Mouse (Mus musculus) embryonic facial prominence, embryonic 15.5 days (tissue): ENCODE measurements at regions not wholly inside any gene's neighbourhood (a gene's known extent, or its start where the extent isn't known, plus 50 kb on each side); places are given as distances from the start of the nearest gene placed in this dataset.

Experiments used
- ATAC-seq: fragments of 200-750 bp; cut with Nextera tagmentation; 2 replicates; pipeline ENCODE4 v1.8.0; 2017; ENCODE audit warnings: low read depth, moderate TSS enrichment; ENCODE audit not compliant: insufficient number of reproducible peaks, low FRiP score, low TSS enrichment
- H3K27ac ChIP-seq: fragments of 300-500 bp; sonication (generic); replicated peaks from 2 replicates; pipeline ENCODE4 v1.5.1; 2015; ENCODE audit warnings: mild to moderate bottlenecking, inconsistent platforms
- H3K27me3 ChIP-seq: fragments of 300-500 bp; sonication (generic); 2 replicates; pipeline ENCODE4 v1.6.1; 2015; ENCODE audit warnings: inconsistent platforms
- H3K36me3 ChIP-seq: fragments of 300-500 bp; sonication (generic); 2 replicates; pipeline ENCODE4 v1.6.1; 2015; ENCODE audit warnings: mild to moderate bottlenecking, inconsistent platforms
- H3K4me1 ChIP-seq: fragments of 300-500 bp; sonication (generic); 2 replicates; pipeline ENCODE4 v1.6.1; 2015; ENCODE audit warnings: inconsistent platforms
- H3K4me2 ChIP-seq: fragments of 300-500 bp; sonication (generic); replicated peaks from 2 replicates; pipeline ENCODE4 v1.6.1; 2015; ENCODE audit warnings: mild to moderate bottlenecking, inconsistent platforms
- H3K4me3 ChIP-seq: fragments of 300-500 bp; sonication (generic); replicated peaks from 2 replicates; pipeline ENCODE4 v1.5.1; 2015; ENCODE audit warnings: mild to moderate bottlenecking, inconsistent platforms
- H3K9ac ChIP-seq: fragments of 300-500 bp; sonication (generic); 2 replicates; pipeline ENCODE4 v1.6.1; 2015; ENCODE audit warnings: inconsistent platforms
- H3K9me3 ChIP-seq: fragments of 300-500 bp; sonication (generic); replicated peaks from 2 replicates; pipeline ENCODE4 v1.6.1; 2016; ENCODE audit warnings: inconsistent platforms
- WGBS: fragments of 180-500 bp; shearing (Covaris S2); methylation state at CpG from one replicate; pipeline ENCODE4 v1.1.7; 2015; 5-methylcytosine and 5-hydroxymethylcytosine counted together

- no peaks in the 10 kb centered on the region for H3K9me3 ChIP-seq
- 69% methylated on average over 8 of the region's 8 CpGs for WGBS
- H3K27me3 ChIP-seq, result 0 out of 2 replicates have a peak, but pooled peaks cover 7% of the 10 kb centered on the region
- H3K4me1 ChIP-seq, result peaks cover 8% of the 10 kb centered on the region; the same call in 1 of the 2 replicates
- ATAC-seq, result 0 out of 2 replicates have a peak, but pooled peaks have one; percentile 24
- H3K27ac ChIP-seq, result no peak overlapping the region
- H3K4me2 ChIP-seq, result no peak overlapping the region
- H3K9ac ChIP-seq, result no peak overlapping the region
- H3K36me3 ChIP-seq, result no peaks in the 10 kb centered on the region
- H3K4me3 ChIP-seq, result no peak overlapping the region
Observed at GRCm38 (mm10) chr1:61378240-61378639, 260.4 kb upstream of the Pard3b start.

GRCm38 (mm10) chr1:61379771-61380517 is 258.7 kb upstream of the Pard3b start:
- Histone ChIP-seq H3K36me3 (no peaks in the 10 kb centered on the region), H3K27me3 (0 out of 2 replicates have a peak, but pooled peaks cover 7% of the 10 kb centered on the region), H3K27ac (no peak overlapping the region), H3K4me3 (no peak overlapping the region), H3K4me1 (peaks cover 8% of the 10 kb centered on the region; the same call in 1 of the 2 replicates), H3K9ac (no peak overlapping the region), H3K4me2 (no peak overlapping the region), H3K9me3 (no peaks in the 10 kb centered on the region)
- 64% methylated on average over 21 of the region's 21 CpGs for WGBS
- ATAC-seq, result no peak

- 35% methylated on average over 4 of the region's 4 CpGs for WGBS
- Histone ChIP-seq H3K4me2 (no peak overlapping the region), H3K9me3 (no peaks in the 10 kb centered on the region), H3K4me3 (no peak overlapping the region), H3K27me3 (no peaks in the 10 kb centered on the region), H3K4me1 (peaks cover 7% of the 10 kb centered on the region; the same call in 1 of the 2 replicates), H3K27ac (no peak overlapping the region), H3K36me3 (no peaks in the 10 kb centered on the region), H3K9ac (no peak overlapping the region)
- peak; percentile 75; the same call in 1 of the 2 replicates for ATAC-seq
Observed at GRCm38 (mm10) chr1:61387587-61387986, 251.0 kb upstream of the Pard3b start.

- Histone ChIP-seq H3K9me3 (no peaks in the 10 kb centered on the region), H3K27ac (no peak overlapping the region), H3K4me3 (no peak overlapping the region), H3K27me3 (no peaks in the 10 kb centered on the region), H3K9ac (no peak overlapping the region), H3K4me1 (no peaks in the 10 kb centered on the region), H3K36me3 (no peaks in the 10 kb centered on the region), H3K4me2 (no peak overlapping the region)
- WGBS, result 52% methylated on average over 6 of the region's 6 CpGs
- ATAC-seq, result no peak
Observed at GRCm38 (mm10) chr1:61397796-61398195, 240.8 kb upstream of the Pard3b start.

DNA sequence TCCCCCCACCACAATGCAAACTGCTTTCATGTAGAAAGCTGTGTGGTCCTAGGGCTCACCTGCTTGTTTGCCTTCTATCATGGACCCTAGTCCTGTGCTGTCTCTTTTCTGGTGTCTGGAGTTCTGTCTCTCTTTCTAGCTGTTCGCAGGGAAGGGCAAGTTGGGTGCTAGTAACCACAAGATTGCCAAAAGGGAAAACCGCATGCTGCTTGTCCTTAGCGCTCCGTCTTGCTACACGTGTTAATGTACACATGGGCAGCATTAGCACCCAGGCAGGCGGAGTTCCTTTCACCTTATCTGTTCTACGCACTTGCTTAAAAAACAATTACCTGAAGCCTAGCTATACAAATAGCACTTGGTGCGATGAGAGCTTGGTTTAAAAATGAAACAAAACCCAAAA is 236.3 kb upstream of the Pard3b start:
- H3K36me3 ChIP-seq, result no peaks in the 10 kb centered on the region
- H3K4me2 ChIP-seq, result 0 out of 2 replicates have a peak overlapping the region, but pooled peaks have one; percentile 1
- WGBS, result 62% methylated on average over 8 of the region's 8 CpGs
- no peak overlapping the region for H3K9ac ChIP-seq
- 0 out of 2 replicates have a peak, but pooled peaks cover 2% of the 10 kb centered on the region for H3K4me1 ChIP-seq
- no peak for ATAC-seq
- no peaks in the 10 kb centered on the region for H3K9me3 ChIP-seq
- H3K4me3 ChIP-seq, result no peak overlapping the region
- no peaks in the 10 kb centered on the region for H3K27me3 ChIP-seq
- H3K27ac ChIP-seq, result no peak overlapping the region

- 0 out of 2 replicates have a peak, but pooled peaks cover 2% of the 10 kb centered on the region for H3K4me1 ChIP-seq
- no peaks in the 10 kb centered on the region for H3K27me3 ChIP-seq
- H3K4me2 ChIP-seq, result no peak overlapping the region
- no peak overlapping the region for H3K4me3 ChIP-seq
- no peak overlapping the region for H3K27ac ChIP-seq
- 38% methylated on average over 9 of the region's 9 CpGs for WGBS
- H3K9me3 ChIP-seq, result no peaks in the 10 kb centered on the region
- H3K9ac ChIP-seq, result no peak overlapping the region
- no peak for ATAC-seq
- H3K36me3 ChIP-seq, result no peaks in the 10 kb centered on the region
Observed at GRCm38 (mm10) chr1:61407201-61407600, 231.4 kb upstream of the Pard3b start.

DNA sequence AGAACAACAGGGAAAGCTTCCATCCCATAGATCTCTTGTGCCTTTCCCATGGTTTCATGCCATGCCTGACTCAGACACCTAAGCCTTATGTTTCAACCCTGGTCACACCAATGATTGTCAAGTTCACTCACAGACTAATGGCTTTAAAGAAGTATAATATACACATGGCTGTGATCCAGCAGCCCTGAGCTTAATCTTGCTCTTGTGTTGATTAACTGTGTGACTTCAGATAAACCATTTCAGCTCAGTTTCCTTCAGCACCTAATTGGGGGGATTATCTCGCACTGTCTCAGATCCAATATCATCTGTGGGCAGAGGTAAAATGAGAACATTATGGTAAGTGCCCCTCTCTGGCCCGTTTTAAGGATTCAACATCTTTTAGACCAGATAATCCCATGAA is 223.9 kb upstream of the Pard3b start:
- H3K4me3 ChIP-seq, result no peak overlapping the region
- 24% methylated on average over 2 of the region's 2 CpGs for WGBS
- no peaks in the 10 kb centered on the region for H3K36me3 ChIP-seq
- peaks cover 8% of the 10 kb centered on the region; the same call in 1 of the 2 replicates for H3K4me1 ChIP-seq
- no peaks in the 10 kb centered on the region for H3K27me3 ChIP-seq
- no peak for ATAC-seq
- H3K4me2 ChIP-seq, result no peak overlapping the region
- H3K27ac ChIP-seq, result no peak overlapping the region
- H3K9me3 ChIP-seq, result no peaks in the 10 kb centered on the region
- H3K9ac ChIP-seq, result no peak overlapping the region

DNA sequence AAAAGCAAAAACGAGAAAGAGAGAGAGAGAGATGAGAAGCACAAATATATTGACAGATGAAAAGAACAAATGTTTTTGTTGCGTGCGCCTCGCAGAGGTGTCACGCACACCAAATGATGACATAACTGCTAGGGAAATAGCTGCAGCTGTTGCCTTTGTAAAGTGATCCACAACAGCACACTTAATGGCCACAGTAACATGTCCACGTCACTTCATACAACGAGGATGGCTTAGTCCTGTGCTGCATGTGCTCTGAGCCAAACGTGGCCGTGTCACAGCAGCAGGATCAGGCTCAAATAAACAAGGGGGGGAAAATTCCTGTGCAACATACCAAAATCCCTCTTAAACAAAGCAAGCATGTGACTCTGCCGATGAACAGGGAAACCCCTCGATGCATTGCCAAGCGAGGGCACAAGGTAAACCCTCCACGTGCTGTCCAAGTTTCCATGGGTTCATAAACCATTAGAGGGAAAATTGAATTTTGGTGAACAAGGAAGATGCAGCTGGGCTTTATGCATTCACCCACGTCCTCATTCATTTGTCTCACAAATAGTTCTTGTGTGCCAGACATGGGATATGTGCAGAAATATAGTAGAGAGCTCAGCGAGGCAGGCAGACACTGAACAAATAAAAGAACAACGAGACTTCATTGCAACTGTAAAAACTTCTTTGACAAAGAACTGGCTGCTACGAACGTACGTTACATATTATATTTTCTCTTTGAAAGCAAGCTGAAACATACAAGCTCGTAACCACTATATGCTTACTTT is 223.0 kb upstream of the Pard3b start:
- no peak overlapping the region for H3K9ac ChIP-seq
- no peak overlapping the region for H3K4me3 ChIP-seq
- H3K27ac ChIP-seq, result no peak overlapping the region; the same call in 1 of the 2 replicates
- peaks cover 8% of the 10 kb centered on the region; the same call in 1 of the 2 replicates for H3K4me1 ChIP-seq
- WGBS, result 37% methylated on average over 20 of the region's 20 CpGs
- no peaks in the 10 kb centered on the region for H3K9me3 ChIP-seq
- H3K36me3 ChIP-seq, result no peaks in the 10 kb centered on the region
- no peaks in the 10 kb centered on the region for H3K27me3 ChIP-seq
- H3K4me2 ChIP-seq, result peak overlapping the region; percentile 17; the same call in 1 of the 2 replicates
- ATAC-seq, result no peak

DNA sequence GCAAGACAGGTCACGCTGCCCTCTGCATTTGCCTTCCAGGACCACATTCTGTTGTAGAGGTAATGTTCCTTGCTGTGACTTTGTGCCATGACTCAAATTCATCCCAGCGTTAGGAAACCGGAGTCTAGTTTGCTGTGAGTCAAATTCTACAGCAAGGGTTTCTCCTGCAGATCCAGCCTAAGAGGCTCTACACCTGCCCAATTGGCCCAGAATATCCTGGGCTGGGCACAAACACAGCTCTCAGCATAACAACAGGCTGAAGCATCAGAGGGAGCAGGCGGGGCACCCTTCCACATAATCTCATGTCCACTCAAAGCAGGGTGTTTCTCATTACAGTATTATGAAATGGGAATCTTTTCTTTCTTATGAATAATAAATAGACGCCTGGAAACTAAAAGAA is 220.2 kb upstream of the Pard3b start:
- H3K9me3 ChIP-seq, result no peaks in the 10 kb centered on the region

DNA sequence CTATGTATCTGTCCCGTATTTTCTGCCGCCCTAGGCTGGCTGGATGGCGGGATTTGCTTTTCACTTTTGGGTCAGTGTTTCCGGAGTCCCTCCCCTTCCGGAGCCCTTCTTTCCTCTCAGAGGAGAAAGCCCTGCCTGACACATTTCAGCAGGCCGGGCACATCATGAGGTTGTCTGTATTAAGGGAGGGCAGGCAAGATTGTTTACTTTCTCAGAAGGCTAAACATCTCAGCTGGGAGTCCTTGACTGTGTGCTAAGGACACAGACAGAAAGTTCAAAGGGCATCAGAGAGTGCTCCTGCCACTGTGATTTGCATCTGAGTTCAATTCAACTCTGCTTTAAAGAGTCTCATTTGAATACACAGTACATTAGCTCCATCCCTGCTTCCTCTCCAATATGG is 218.8 kb upstream of the Pard3b start:
- ATAC-seq, result no peak
- no peaks in the 10 kb centered on the region for H3K27me3 ChIP-seq
- H3K9ac ChIP-seq, result no peak overlapping the region
- H3K4me3 ChIP-seq, result no peak overlapping the region
- H3K4me1 ChIP-seq, result peaks cover 8% of the 10 kb centered on the region; the same call in 1 of the 2 replicates
- H3K9me3 ChIP-seq, result no peaks in the 10 kb centered on the region
- no peak overlapping the region for H3K27ac ChIP-seq
- H3K36me3 ChIP-seq, result no peaks in the 10 kb centered on the region
- 46% methylated on average over 6 of the region's 6 CpGs for WGBS
- no peak overlapping the region for H3K4me2 ChIP-seq

More for the DNA sequence above, 220.2 kb upstream of the Pard3b start:
- no peak for ATAC-seq
- Histone ChIP-seq H3K27ac (no peak overlapping the region), H3K4me2 (no peak overlapping the region), H3K36me3 (no peaks in the 10 kb centered on the region), H3K4me3 (no peak overlapping the region), H3K27me3 (no peaks in the 10 kb centered on the region), H3K9ac (no peak overlapping the region), H3K4me1 (peaks cover 8% of the 10 kb centered on the region; the same call in 1 of the 2 replicates)
- 54% methylated on average over 5 of the region's 5 CpGs for WGBS

DNA sequence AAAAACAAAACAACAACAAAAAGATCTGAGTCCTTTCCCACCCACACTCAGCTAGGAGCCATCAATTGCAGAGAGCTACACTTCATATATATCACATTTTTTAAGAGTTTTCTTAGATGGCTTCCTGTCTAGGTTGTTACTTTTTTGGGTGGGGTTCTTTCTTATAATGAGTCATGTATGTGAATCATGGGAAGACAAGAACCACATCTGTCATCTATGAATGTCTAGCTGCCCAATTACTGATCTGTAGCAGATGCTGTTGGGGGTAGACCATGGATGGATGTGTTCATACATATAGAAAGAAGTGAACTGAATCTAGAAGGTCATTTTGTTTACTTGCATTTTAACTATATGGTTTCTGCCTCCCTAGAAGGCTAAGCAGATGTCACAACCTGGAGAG is 215.4 kb upstream of the Pard3b start:
- no peaks in the 10 kb centered on the region for H3K36me3 ChIP-seq
- H3K4me1 ChIP-seq, result no peaks in the 10 kb centered on the region; the same call in 1 of the 2 replicates
- no peak for ATAC-seq
- no peak overlapping the region for H3K4me2 ChIP-seq
- H3K9me3 ChIP-seq, result no peaks in the 10 kb centered on the region
- H3K27ac ChIP-seq, result no peak overlapping the region
- H3K4me3 ChIP-seq, result no peak overlapping the region
- no peaks in the 10 kb centered on the region for H3K27me3 ChIP-seq
- no peak overlapping the region for H3K9ac ChIP-seq
